Mouse (Mus musculus) liver, postnatal 0 days (tissue): ENCODE data around the gene Dnajb8. TPM values are rescaled to one million over a fixed set of nuclear protein-coding genes. Genes with fewer than 3 reads are reported as not detected.

Source experiments
- ATAC-seq: fragments of 200-750 bp; cut with Nextera tagmentation; 2 replicates; pipeline ENCODE4 v1.8.0; 2017; ENCODE audit warnings: mild to moderate bottlenecking, moderate library complexity
- DNase-seq: peaks from one replicate; pipeline ENCODE4 v3.0.0-alpha.2; 2016
- H3K27ac ChIP-seq: fragments of 300-500 bp; sonication (generic); 2 replicates; pipeline ENCODE4 v1.5.1; 2014; ENCODE audit warnings: antibody characterized with exemption, moderate library complexity, mild to moderate bottlenecking, low read depth
- H3K27me3 ChIP-seq: fragments of 300-500 bp; sonication (generic); 2 replicates; pipeline ENCODE4 v1.6.1; 2014; ENCODE audit warnings: low read length, control low read depth, mixed read lengths; ENCODE audit not compliant: insufficient read depth
- H3K36me3 ChIP-seq: fragments of 300-500 bp; sonication (generic); replicated peaks from 2 replicates; pipeline ENCODE4 v1.6.1; 2014; ENCODE audit warnings: mild to moderate bottlenecking, control low read depth, low read length, moderate library complexity, mixed read lengths; ENCODE audit not compliant: insufficient read depth
- H3K4me1 ChIP-seq: fragments of 300-500 bp; sonication (generic); 2 replicates; pipeline ENCODE4 v1.6.1; 2014; ENCODE audit warnings: antibody characterized with exemption, mild to moderate bottlenecking, control low read depth; ENCODE audit not compliant: insufficient read depth
- H3K4me2 ChIP-seq: fragments of 300-500 bp; sonication (generic); 2 replicates; pipeline ENCODE4 v1.6.1; 2014; ENCODE audit warnings: low read depth, mild to moderate bottlenecking, low read length, moderate library complexity, mixed read lengths
- H3K4me3 ChIP-seq: fragments of 300-500 bp; sonication (generic); 2 replicates; pipeline ENCODE4 v1.5.1; 2014; ENCODE audit warnings: low read depth, low read length
- H3K9ac ChIP-seq: fragments of 300-500 bp; sonication (generic); replicated peaks from 2 replicates; pipeline ENCODE4 v1.6.1; 2014; ENCODE audit warnings: mild to moderate bottlenecking, moderate library complexity
- H3K9me3 ChIP-seq: fragments of 300-500 bp; sonication (generic); 2 replicates; pipeline ENCODE4 v1.6.1; 2016; ENCODE audit warnings: mild to moderate bottlenecking, control low read depth, low read length, mixed read lengths
- CTCF ChIP-seq: sonication (generic); IDR thresholded peaks from 2 replicates; pipeline ENCODE4 v1.5.1; 2016; ENCODE audit warnings: antibody characterized with exemption, low read depth
- EP300 ChIP-seq: IDR thresholded peaks from 2 replicates; pipeline ENCODE4 v1.6.1; 2016; ENCODE audit warnings: antibody characterized with exemption, low read depth, mild to moderate bottlenecking
- WGBS: fragments of 180-500 bp; shearing (Covaris S2); extraction: QIAGEN DNeasy Blood & Tissue Kit; methylation state at CpG from one replicate; pipeline ENCODE4 v1.1.7; 2014; ENCODE audit not compliant: insufficient replicate concordance; 5-methylcytosine and 5-hydroxymethylcytosine counted together
- polyA plus RNA-seq: library from polyadenylated mRNA; unstranded; fragments of >200 nt; fragmentation: Nextera tagmentation; extraction: Ambion mirVana; gene quantifications from 2 replicates; pipeline ENCODE4 v1.2.1, GENCODE M21; 2015

Gene Dnajb8
- polyA plus RNA-seq, 1 experiment from 2014 or later, result not detected

GRCm38 (mm10) chr6:88251798-88252478 is 29.9 kb downstream of the Dnajb8 start:
- Histone ChIP-seq H3K27ac (no peak overlapping the region), H3K4me2 (no peak overlapping the region), H3K36me3 (no peaks in the 10 kb centered on the region), H3K27me3 (no peaks in the 10 kb centered on the region), H3K4me3 (no peak overlapping the region), H3K9me3 (no peaks in the 10 kb centered on the region), H3K9ac (no peak overlapping the region), H3K4me1 (peaks cover 40% of the 10 kb centered on the region)
- 52% methylated on average over 7 of the region's 7 CpGs for WGBS
- TF ChIP-seq EP300 (peak; percentile 73), CTCF (no peak)
- DNase-seq (no peak), ATAC-seq (0 out of 2 replicates have a peak, but pooled peaks have one; percentile 5)

GRCm38 (mm10) chr6:88254082-88254481 is 32.0 kb downstream of the Dnajb8 start:
- H3K27ac ChIP-seq, result peak overlapping the region; percentile 62
- TF ChIP-seq CTCF (no peak), EP300 (peak; percentile 71)
- peaks cover 40% of the 10 kb centered on the region for H3K4me1 ChIP-seq
- H3K4me3 ChIP-seq, result no peak overlapping the region
- peak; percentile 89 for ATAC-seq
- no peaks in the 10 kb centered on the region for H3K9me3 ChIP-seq
- H3K36me3 ChIP-seq, result no peaks in the 10 kb centered on the region
- H3K27me3 ChIP-seq, result no peaks in the 10 kb centered on the region
- DNase-seq, result peak; percentile 59
- no peak overlapping the region for H3K4me2 ChIP-seq
- 12% methylated on average over 6 of the region's 6 CpGs for WGBS
- H3K9ac ChIP-seq, result no peak overlapping the region

- no peak; the same call in none of the 2 replicates for TF ChIP-seq EP300
- TF ChIP-seq CTCF, result no peak
- ATAC-seq, result no peak
- H3K36me3 ChIP-seq, result no peaks in the 10 kb centered on the region
- H3K9me3 ChIP-seq, result no peaks in the 10 kb centered on the region
- H3K4me3 ChIP-seq, result no peak overlapping the region
- DNase-seq, result no peak
- H3K9ac ChIP-seq, result no peak overlapping the region
- no peak overlapping the region for H3K27ac ChIP-seq
- H3K4me2 ChIP-seq, result no peak overlapping the region
- 33% methylated on average over 4 of the region's 4 CpGs for WGBS
- no peaks in the 10 kb centered on the region for H3K27me3 ChIP-seq
- peaks cover 40% of the 10 kb centered on the region for H3K4me1 ChIP-seq
Measured at GRCm38 (mm10) chr6:88255435-88255834, 33.4 kb downstream of the Dnajb8 start.

- WGBS, result 70% methylated on average over 3 of the region's 3 CpGs
- H3K4me2 ChIP-seq, result no peak overlapping the region
- ATAC-seq, result no peak
- no peak overlapping the region for H3K9ac ChIP-seq
- H3K27me3 ChIP-seq, result no peaks in the 10 kb centered on the region
- no peak for DNase-seq
- no peaks in the 10 kb centered on the region for H3K36me3 ChIP-seq
- H3K9me3 ChIP-seq, result no peaks in the 10 kb centered on the region
- no peak overlapping the region for H3K27ac ChIP-seq
- no peak overlapping the region for H3K4me3 ChIP-seq
- peaks cover 19% of the 10 kb centered on the region for H3K4me1 ChIP-seq
- no peak for TF ChIP-seq CTCF
- no peak for TF ChIP-seq EP300
Measured at GRCm38 (mm10) chr6:88259621-88260020, 37.6 kb downstream of the Dnajb8 start.

GRCm38 (mm10) chr6:88260645-88261044 is 38.6 kb downstream of the Dnajb8 start:
- ATAC-seq, result no peak
- WGBS, result 68% methylated on average over 3 of the region's 3 CpGs
- DNase-seq, result no peak

GRCm38 (mm10) chr6:88262160-88262559 is 40.1 kb downstream of the Dnajb8 start:
- DNase-seq (no peak), ATAC-seq (no peak)
- Histone ChIP-seq H3K36me3 (no peaks in the 10 kb centered on the region), H3K9me3 (no peaks in the 10 kb centered on the region), H3K27ac (no peak overlapping the region), H3K4me2 (no peak overlapping the region), H3K9ac (no peak overlapping the region), H3K4me1 (no peaks in the 10 kb centered on the region), H3K27me3 (no peaks in the 10 kb centered on the region), H3K4me3 (no peak overlapping the region)
- no peak for TF ChIP-seq EP300
- no peak for TF ChIP-seq CTCF
- WGBS, result 91% methylated on average over 9 of the region's 9 CpGs

More at GRCm38 (mm10) chr6:88260645-88261044, 38.6 kb downstream of the Dnajb8 start:
- Histone ChIP-seq H3K27me3 (no peaks in the 10 kb centered on the region), H3K27ac (no peak overlapping the region), H3K9ac (no peak overlapping the region), H3K36me3 (no peaks in the 10 kb centered on the region), H3K9me3 (no peaks in the 10 kb centered on the region), H3K4me1 (peaks cover 9% of the 10 kb centered on the region), H3K4me3 (no peak overlapping the region), H3K4me2 (no peak overlapping the region)
- no peak for TF ChIP-seq EP300
- TF ChIP-seq CTCF, result no peak
